Mouse (Mus musculus) megakaryocyte, embryonic 14.5 days (primary cell): ENCODE measurements around the gene Gm44965.

Source experiments
- FLI1 ChIP-seq: IDR thresholded peaks from 2 replicates; pipeline ENCODE4 v1.6.1; 2012; ENCODE audit warnings: low read length, inconsistent platforms, mixed read lengths
- GATA1 ChIP-seq: IDR thresholded peaks from 3 replicates; pipeline ENCODE4 v1.6.1; 2012; ENCODE audit warnings: mixed read lengths, low read length, inconsistent platforms, borderline replicate concordance

- TF ChIP-seq GATA1 = no peak
- TF ChIP-seq FLI1 = no peak
Measured at GRCm38 (mm10) chr6:48595278-48595677, 1.5 kb downstream of the Gm44965 start.
